Mouse (Mus musculus) heart, adult 2 months (tissue): ENCODE measurements around the gene Ttc37.

Experiments
- CTCF ChIP-seq: fragments of 200-600 bp; IDR thresholded peaks from 2 replicates; pipeline ENCODE4 v1.8.1; 2022; ENCODE audit warnings: antibody characterized with exemption, mild to moderate bottlenecking, moderate library complexity
- EP300 ChIP-seq: fragments of 200-500 bp; IDR thresholded peaks from 2 replicates; pipeline ENCODE4 v1.6.1; 2011; ENCODE audit warnings: low read depth, low read length, control low read depth; ENCODE audit not compliant: insufficient read depth

GRCm38 (mm10) chr13:76174297-76174696 lies 75.8 kb downstream of the Ttc37 start:
- TF ChIP-seq EP300 (no peak), CTCF (no peak)
